Mouse (Mus musculus): ENCODE data around the gene Hnrnpab.
"Not testable (repeated sequence)": the region's sequence is repeated elsewhere in the genome, so short reads cannot be mapped to it uniquely, and the experiment has no call there.

The Hnrnpab gene

GRCm38 (mm10) chr11:51635127-51635524, 28.5 kb upstream of the Hnrnpab start:
- no peak for DNase-seq (ENCODE audit: low read depth, low spot score)

GRCm38 (mm10) chr11:51633721-51634120, 27.1 kb upstream of the Hnrnpab start:
- DNase-seq (ENCODE audit: low read depth, low spot score) = no peak

GRCm38 (mm10) chr11:51633200-51633599, 26.6 kb upstream of the Hnrnpab start:
- DNase-seq (ENCODE audit: low read depth, low spot score) = not testable (repeated sequence)

- no peak for DNase-seq (ENCODE audit: low read depth, low spot score)
Measured at GRCm38 (mm10) chr11:51632130-51632753, 25.6 kb upstream of the Hnrnpab start.

- DNase-seq (ENCODE audit: low read depth, low spot score) = no peak
Measured at GRCm38 (mm10) chr11:51629651-51630314, 23.1 kb upstream of the Hnrnpab start.

GRCm38 (mm10) chr11:51627907-51628306, 21.3 kb upstream of the Hnrnpab start:
- DNase-seq (ENCODE audit: low read depth, low spot score) = no peak

- DNase-seq (ENCODE audit: low read depth, low spot score) = no peak
Measured at GRCm38 (mm10) chr11:51627425-51627824, 20.8 kb upstream of the Hnrnpab start.

GRCm38 (mm10) chr11:51625187-51625820, 18.7 kb upstream of the Hnrnpab start:
- DNase-seq (ENCODE audit: low read depth, low spot score) = no peak

GRCm38 (mm10) chr11:51622971-51623491, 16.4 kb upstream of the Hnrnpab start:
- no peak for DNase-seq (ENCODE audit: low read depth, low spot score)

- no peak for DNase-seq (ENCODE audit: low read depth, low spot score)
Measured at GRCm38 (mm10) chr11:51621776-51622175, 15.1 kb upstream of the Hnrnpab start.

GRCm38 (mm10) chr11:51620084-51620483, 13.4 kb upstream of the Hnrnpab start:
- DNase-seq (ENCODE audit: low read depth, low spot score) = no peak

GRCm38 (mm10) chr11:51619409-51620060, 12.9 kb upstream of the Hnrnpab start, which contains the start of gene Nhp2:
Nhp2 (plus strand) TSS chr11:51619735.
- DNase-seq (ENCODE audit: low read depth, low spot score) = peak; percentile 98

- DNase-seq (ENCODE audit: low read depth, low spot score) = no peak
Measured at GRCm38 (mm10) chr11:51618894-51619408, 12.3 kb upstream of the Hnrnpab start.

- DNase-seq (ENCODE audit: low read depth, low spot score) = peak; percentile 76
Measured at GRCm38 (mm10) chr11:51617693-51618092, 11.0 kb upstream of the Hnrnpab start.

- not testable (repeated sequence) for DNase-seq (ENCODE audit: low read depth, low spot score)
Measured at GRCm38 (mm10) chr11:51616113-51616512, 9.5 kb upstream of the Hnrnpab start.

GRCm38 (mm10) chr11:51615601-51616000, 9.0 kb upstream of the Hnrnpab start:
- DNase-seq (ENCODE audit: low read depth, low spot score) = no peak

- no peak for DNase-seq (ENCODE audit: low read depth, low spot score)
Measured at GRCm38 (mm10) chr11:51615129-51615528, 8.5 kb upstream of the Hnrnpab start.

- DNase-seq (ENCODE audit: low read depth, low spot score) = no peak
Measured at GRCm38 (mm10) chr11:51614256-51614655, 7.6 kb upstream of the Hnrnpab start.

GRCm38 (mm10) chr11:51609940-51610339, 3.3 kb upstream of the Hnrnpab start:
- DNase-seq (ENCODE audit: low read depth, low spot score) = not testable (repeated sequence)

GRCm38 (mm10) chr11:51609266-51609909, 2.7 kb upstream of the Hnrnpab start:
- DNase-seq (ENCODE audit: low read depth, low spot score) = no peak

GRCm38 (mm10) chr11:51607096-51607738, 570 bp upstream of the Hnrnpab start:
- DNase-seq (ENCODE audit: low read depth, low spot score) = no peak

Measured in forelimb bud, embryonic 11.5 days (tissue).